Mouse (Mus musculus): ENCODE results near the gene Olfr1387. TPM values are rescaled to one million over a fixed set of nuclear protein-coding genes. Genes with fewer than 3 reads are reported as not detected.
"Not testable (repeated sequence)": the region's sequence is repeated elsewhere in the genome, so short reads cannot be mapped to it uniquely, and the experiment has no call there.

Olfr1387 gene
- polyA plus RNA-seq (2016; fragmentation: Nextera tagmentation; extraction: Ambion mirVana) = not detected in 2 replicates

DNA sequence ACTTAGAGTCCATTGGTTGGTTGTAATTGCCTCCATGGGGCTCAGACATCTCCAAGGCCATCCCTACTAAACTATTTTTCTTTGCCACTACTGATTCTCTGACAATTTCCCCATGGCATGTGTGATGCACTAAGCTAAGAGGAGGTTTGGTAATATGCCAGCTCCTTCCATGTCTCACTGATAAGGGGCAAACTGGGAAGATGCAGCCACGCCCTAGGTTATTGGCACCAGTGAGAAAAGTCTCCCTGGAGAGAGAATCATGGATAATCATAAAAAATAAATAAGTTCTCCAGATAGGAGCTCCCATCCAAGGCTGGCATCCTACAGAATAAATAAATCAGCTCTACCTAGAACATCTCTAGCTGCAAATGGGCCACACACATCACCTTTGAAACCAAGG is at the start of gene Olfr1387:
Gene Olfr1387, plus strand, starts transcription at position 301 of the 400 bp plus-strand sequence.
- no peaks in the 10 kb centered on the region for H3K4me1 ChIP-seq
- H3K27ac ChIP-seq (replicated peaks) = no peak within 1 kb of the TSS
- no peaks in the 10 kb centered on the region for H3K9me3 ChIP-seq
- DNase-seq (ENCODE audit: low spot score) = no peak
- H3K36me3 ChIP-seq (replicated peaks) = no peaks in the 10 kb centered on the region
- WGBS = 75% methylated on average over 1 of the region's 1 CpGs
- H3K4me3 ChIP-seq = no peak within 1 kb of the TSS
- no peaks in the 10 kb centered on the region for H3K27me3 ChIP-seq (replicated peaks; ENCODE audit: low read depth, poor library complexity, severe bottlenecking)

DNA sequence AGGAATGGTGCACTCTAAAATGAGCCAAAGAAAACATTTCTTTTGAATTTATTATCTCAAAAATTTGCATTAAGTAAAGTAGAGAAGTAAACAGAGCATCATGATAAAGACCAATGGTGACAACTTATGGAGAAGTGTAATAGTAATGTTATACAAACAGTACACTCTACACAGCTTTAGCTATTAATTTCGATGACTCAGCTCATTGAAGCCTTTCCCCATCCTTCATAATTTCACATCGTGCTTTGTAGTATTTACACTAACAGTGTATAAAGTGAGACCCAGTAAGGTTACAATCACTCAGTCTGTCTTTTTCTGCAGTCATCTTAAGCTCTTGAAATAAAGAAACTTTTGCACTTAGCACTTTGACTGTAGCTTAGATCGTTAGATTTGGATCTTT is 48.4 kb upstream of the Olfr1387 start:
- Histone ChIP-seq H3K9me3 (no peaks in the 10 kb centered on the region), H3K27me3 (replicated peaks; ENCODE audit: low read depth, poor library complexity, severe bottlenecking) (no peaks in the 10 kb centered on the region), H3K4me1 (no peaks in the 10 kb centered on the region), H3K4me3 (no peak overlapping the region), H3K27ac (replicated peaks) (no peak overlapping the region), H3K36me3 (replicated peaks) (no peaks in the 10 kb centered on the region)
- 83% methylated on average over 3 of the region's 3 CpGs for WGBS
- DNase-seq (ENCODE audit: low spot score) = no peak

DNA sequence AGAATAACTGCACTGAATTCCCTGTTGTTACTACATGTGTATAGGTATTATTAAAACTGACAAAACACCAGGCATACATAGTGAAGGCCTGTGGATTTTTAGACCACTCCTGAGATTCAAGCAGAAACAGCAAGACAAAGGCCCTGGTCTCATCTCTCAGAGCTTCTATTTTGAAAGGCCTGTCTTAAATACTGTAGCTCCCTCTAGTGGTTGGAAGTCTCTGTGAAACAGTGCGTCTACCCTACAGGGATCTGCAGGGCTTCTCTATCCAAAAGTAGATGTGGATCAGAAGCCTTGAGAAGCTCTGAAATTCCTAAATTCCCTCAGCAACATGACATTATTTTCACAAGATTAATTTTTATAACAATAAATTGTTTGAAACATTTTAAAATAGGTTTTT is 44.6 kb upstream of the Olfr1387 start:
- no peak for DNase-seq (ENCODE audit: low spot score)
- Histone ChIP-seq H3K36me3 (replicated peaks) (no peaks in the 10 kb centered on the region), H3K4me1 (no peaks in the 10 kb centered on the region), H3K27me3 (replicated peaks; ENCODE audit: low read depth, poor library complexity, severe bottlenecking) (no peaks in the 10 kb centered on the region), H3K4me3 (no peak overlapping the region), H3K9me3 (no peaks in the 10 kb centered on the region), H3K27ac (replicated peaks) (no peak overlapping the region)
- 28% methylated on average over 1 of the region's 1 CpGs for WGBS

GRCm38 (mm10) chr11:49422767-49423166 is 32.4 kb upstream of the Olfr1387 start, which contains the start of gene Olfr1389:
Gene Olfr1389 (plus strand): TSS chr11:49423067.
- Histone ChIP-seq H3K36me3 (replicated peaks) (no peaks in the 10 kb centered on the region), H3K4me3 (no peak within 1 kb of the TSS), H3K27me3 (replicated peaks; ENCODE audit: low read depth, poor library complexity, severe bottlenecking) (no peaks in the 10 kb centered on the region), H3K9me3 (no peaks in the 10 kb centered on the region), H3K27ac (replicated peaks) (no peak within 1 kb of the TSS), H3K4me1 (no peaks in the 10 kb centered on the region)
- 86% methylated on average over 2 of the region's 2 CpGs for WGBS
- no peak for DNase-seq (ENCODE audit: low spot score)

- Histone ChIP-seq H3K36me3 (replicated peaks) (no peaks in the 10 kb centered on the region), H3K27me3 (replicated peaks; ENCODE audit: low read depth, poor library complexity, severe bottlenecking) (no peaks in the 10 kb centered on the region), H3K4me3 (no peak overlapping the region), H3K4me1 (no peaks in the 10 kb centered on the region), H3K9me3 (no peaks in the 10 kb centered on the region), H3K27ac (replicated peaks) (no peak overlapping the region)
- DNase-seq (ENCODE audit: low spot score) = no peak
- WGBS = 89% methylated on average over 1 of the region's 1 CpGs
Observed at GRCm38 (mm10) chr11:49425257-49425927, 29.8 kb upstream of the Olfr1387 start.

DNA sequence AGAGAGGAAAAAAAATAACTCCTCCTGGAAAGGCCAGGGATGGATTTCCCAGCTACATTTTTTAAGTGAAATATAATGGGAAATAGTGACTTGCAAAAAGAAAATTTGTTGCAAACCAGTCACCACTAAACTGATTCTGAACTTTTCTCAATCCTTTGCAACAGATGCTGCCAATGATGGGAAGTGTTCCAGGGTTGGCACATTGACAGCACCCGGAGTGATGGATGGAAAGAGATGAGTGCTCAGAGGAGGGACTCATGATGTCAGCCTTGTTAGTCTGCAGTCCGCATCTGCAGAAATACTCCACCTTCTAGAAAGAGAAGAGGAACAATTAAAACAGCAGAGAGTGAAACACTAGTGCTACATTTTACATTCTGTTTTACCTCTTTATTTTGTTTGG is 25.5 kb upstream of the Olfr1387 start:
- DNase-seq (ENCODE audit: low spot score) = no peak
- no peaks in the 10 kb centered on the region for H3K36me3 ChIP-seq (replicated peaks)
- no peaks in the 10 kb centered on the region for H3K4me1 ChIP-seq
- WGBS = 87% methylated on average over 2 of the region's 2 CpGs
- no peak overlapping the region for H3K4me3 ChIP-seq
- H3K9me3 ChIP-seq = 0 out of 2 replicates have a peak, but pooled peaks cover 3% of the 10 kb centered on the region
- no peaks in the 10 kb centered on the region for H3K27me3 ChIP-seq (replicated peaks; ENCODE audit: low read depth, poor library complexity, severe bottlenecking)
- H3K27ac ChIP-seq (replicated peaks) = no peak overlapping the region

DNA sequence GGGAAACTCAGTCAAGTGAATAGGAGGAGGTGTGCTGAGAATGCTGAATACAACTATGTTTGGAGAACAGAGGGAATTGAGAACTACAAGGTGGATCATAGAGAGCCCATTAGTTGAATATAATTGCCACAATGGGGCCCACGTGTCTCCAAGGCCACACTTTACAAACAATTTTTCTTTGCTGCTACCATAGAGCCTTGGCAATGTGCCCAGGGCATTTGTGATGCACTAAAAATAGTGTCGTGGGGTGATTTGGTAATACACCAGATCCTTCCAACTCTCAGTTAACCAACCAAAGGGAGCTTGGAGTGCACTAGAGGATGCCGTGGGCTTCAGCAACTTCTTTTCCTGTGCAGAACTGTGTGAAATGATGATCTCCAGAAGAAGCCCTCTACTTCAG is 18.7 kb upstream of the Olfr1387 start, which contains the start of gene Olfr1388:
Gene Olfr1388, plus strand, starts transcription at position 214 of the 400 bp plus-strand sequence.
- Histone ChIP-seq H3K4me1 (no peaks in the 10 kb centered on the region), H3K4me3 (no peak within 1 kb of the TSS), H3K36me3 (replicated peaks) (no peaks in the 10 kb centered on the region), H3K27ac (replicated peaks) (no peak within 1 kb of the TSS), H3K9me3 (0 out of 2 replicates have a peak, but pooled peaks cover 3% of the 10 kb centered on the region), H3K27me3 (replicated peaks; ENCODE audit: low read depth, poor library complexity, severe bottlenecking) (no peaks in the 10 kb centered on the region)
- DNase-seq (ENCODE audit: low spot score) = no peak
- 83% methylated on average over 3 of the region's 3 CpGs for WGBS

GRCm38 (mm10) chr11:49464746-49465145 is 9.6 kb downstream of the Olfr1387 start, which contains the start of gene Olfr1386:
Gene Olfr1386 (plus strand): TSS chr11:49465046.
- not testable (repeated sequence) for H3K4me1 ChIP-seq; H3K27ac ChIP-seq (replicated peaks); H3K9me3 ChIP-seq; H3K27me3 ChIP-seq (replicated peaks; ENCODE audit: low read depth, poor library complexity, severe bottlenecking); H3K4me3 ChIP-seq; H3K36me3 ChIP-seq (replicated peaks); DNase-seq (ENCODE audit: low spot score)
- WGBS = 82% methylated on average over 3 of the region's 3 CpGs

DNA sequence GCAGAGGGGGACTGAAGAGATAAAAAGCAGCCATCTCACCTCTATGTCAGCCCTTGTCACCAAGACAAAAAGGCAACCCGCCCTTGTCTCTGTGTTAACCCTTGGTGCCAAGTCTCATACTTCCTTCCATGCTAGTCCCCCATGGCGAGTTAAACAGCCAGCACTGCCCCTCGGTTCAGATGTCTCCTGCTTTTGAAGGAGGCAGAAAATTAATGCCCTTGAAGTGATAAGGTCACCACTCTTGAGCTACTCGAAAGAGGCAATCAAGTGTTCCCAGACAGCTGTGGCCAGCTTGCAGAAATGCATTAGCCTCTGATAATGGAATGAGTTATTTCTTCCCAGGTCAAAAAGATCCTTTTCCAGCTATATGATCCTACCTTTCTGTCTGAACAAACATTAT is 30.8 kb downstream of the Olfr1387 start:
- DNase-seq (ENCODE audit: low spot score) = no peak
- Histone ChIP-seq H3K36me3 (replicated peaks) (no peaks in the 10 kb centered on the region), H3K27me3 (replicated peaks; ENCODE audit: low read depth, poor library complexity, severe bottlenecking) (no peaks in the 10 kb centered on the region), H3K27ac (replicated peaks) (no peak overlapping the region), H3K4me1 (no peaks in the 10 kb centered on the region), H3K4me3 (no peak overlapping the region), H3K9me3 (no peaks in the 10 kb centered on the region)
- WGBS = 62% methylated on average over 4 of the region's 4 CpGs

GRCm38 (mm10) chr11:49488770-49489169 is 33.6 kb downstream of the Olfr1387 start, which contains the start of gene Olfr1385:
Gene Olfr1385 (plus strand): TSS chr11:49489070.
- not testable (repeated sequence) for H3K4me3 ChIP-seq; H3K27me3 ChIP-seq (replicated peaks; ENCODE audit: low read depth, poor library complexity, severe bottlenecking); H3K9me3 ChIP-seq; H3K27ac ChIP-seq (replicated peaks); H3K4me1 ChIP-seq; H3K36me3 ChIP-seq (replicated peaks); DNase-seq (ENCODE audit: low spot score)
- WGBS = 67% methylated on average over 1 of the region's 1 CpGs

Other genes with a start within 250 kb of the Olfr1387 start
- 34.8 and 40.3 TPM in 2 replicates for gene Mgat1, start 211.2 kb upstream of the Olfr1387 start, polyA plus RNA-seq (2016; fragmentation: Nextera tagmentation; extraction: Ambion mirVana)
- 0.10 TPM in 1 of 2 replicates, not detected in the other for gene Olfr1393, start 177.0 kb upstream of the Olfr1387 start, polyA plus RNA-seq (2016; fragmentation: Nextera tagmentation; extraction: Ambion mirVana)
- 0.06 TPM in 1 of 2 replicates, not detected in the other for gene Olfr1392, start 170.1 kb upstream of the Olfr1387 start, polyA plus RNA-seq (2016; fragmentation: Nextera tagmentation; extraction: Ambion mirVana)
- gene Olfr10, start 150.6 kb upstream of the Olfr1387 start, polyA plus RNA-seq (2016; fragmentation: Nextera tagmentation; extraction: Ambion mirVana) = not detected in 2 replicates
- not detected in 2 replicates for gene Olfr1391, start 132.6 kb upstream of the Olfr1387 start, polyA plus RNA-seq (2016; fragmentation: Nextera tagmentation; extraction: Ambion mirVana)
- not detected in 2 replicates for gene Olfr1390, start 120.2 kb upstream of the Olfr1387 start, polyA plus RNA-seq (2016; fragmentation: Nextera tagmentation; extraction: Ambion mirVana)
- gene Olfr1389, start 32.3 kb upstream of the Olfr1387 start, polyA plus RNA-seq (2016; fragmentation: Nextera tagmentation; extraction: Ambion mirVana) = not detected in 2 replicates
- 0.42 and 0.57 TPM in 2 replicates for gene Olfr1388, start 18.7 kb upstream of the Olfr1387 start, polyA plus RNA-seq (2016; fragmentation: Nextera tagmentation; extraction: Ambion mirVana)
- gene Olfr1386, start 9.7 kb downstream of the Olfr1387 start, polyA plus RNA-seq (2016; fragmentation: Nextera tagmentation; extraction: Ambion mirVana) = not detected in 2 replicates
- not detected in 2 replicates for gene Olfr1385, start 33.7 kb downstream of the Olfr1387 start, polyA plus RNA-seq (2016; fragmentation: Nextera tagmentation; extraction: Ambion mirVana)
- gene Olfr1384, start 51.4 kb downstream of the Olfr1387 start, polyA plus RNA-seq (2016; fragmentation: Nextera tagmentation; extraction: Ambion mirVana) = not detected in 2 replicates
- gene Olfr1383, start 64.3 kb downstream of the Olfr1387 start, polyA plus RNA-seq (2016; fragmentation: Nextera tagmentation; extraction: Ambion mirVana) = not detected in 2 replicates
- not detected in 2 replicates for gene Olfr1382, start 72.9 kb downstream of the Olfr1387 start, polyA plus RNA-seq (2016; fragmentation: Nextera tagmentation; extraction: Ambion mirVana)
- gene Olfr1381, start 88.1 kb downstream of the Olfr1387 start, polyA plus RNA-seq (2016; fragmentation: Nextera tagmentation; extraction: Ambion mirVana) = not detected in 2 replicates
- gene Olfr1380, start 101.5 kb downstream of the Olfr1387 start, polyA plus RNA-seq (2016; fragmentation: Nextera tagmentation; extraction: Ambion mirVana) = not detected in 2 replicates
- gene Flt4, start 153.9 kb downstream of the Olfr1387 start, polyA plus RNA-seq (2016; fragmentation: Nextera tagmentation; extraction: Ambion mirVana) = 5.6 and 6.0 TPM in 2 replicates
- gene Scgb3a1, start 208.3 kb downstream of the Olfr1387 start, polyA plus RNA-seq (2016; fragmentation: Nextera tagmentation; extraction: Ambion mirVana) = not detected in 2 replicates